Mouse (Mus musculus): ENCODE results near the gene Bend3.

GRCm38 (mm10) chr10:43467659-43468058, 11.0 kb upstream of the Bend3 start:
- TF ChIP-seq MAFK (IDR thresholded peaks at IDR 0.05; ENCODE audit: insufficient read depth, low read depth, low read length) (no peak), HCFC1 (IDR thresholded peaks at IDR 0.05; ENCODE audit: borderline replicate concordance, insufficient read depth, low read length) (no peak), ZNF384 (IDR thresholded peaks at IDR 0.05; ENCODE audit: low read depth, low read length) (no peak), ZC3H11A (IDR thresholded peaks at IDR 0.05; ENCODE audit: borderline replicate concordance, low read depth, low read length) (no peak), CHD2 (IDR thresholded peaks at IDR 0.05; ENCODE audit: low read depth, low read length) (no peak)
